Mouse (Mus musculus): ENCODE data around the gene 1700001C19Rik. TPM values are rescaled to one million over a fixed set of nuclear protein-coding genes. Genes with fewer than 3 reads are reported as not detected.

1700001C19Rik gene
- polyA plus RNA-seq, 1 experiment from 2014 or later, result 0.24 TPM

- Histone ChIP-seq H3K27ac (ENCODE audit: low read depth) (no peak overlapping the region), H3K4me3 (ENCODE audit: low read depth, low read length) (no peak overlapping the region), H3K4me2 (ENCODE audit: low read length) (no peak overlapping the region), H3K9ac (ENCODE audit: low read length) (no peak overlapping the region), H3K4me1 (replicated peaks; ENCODE audit: control insufficient read depth, insufficient read depth, low read length) (peaks cover 37% of the 10 kb centered on the region), H3K36me3 (ENCODE audit: control insufficient read depth, insufficient read depth, low read length) (no peaks in the 10 kb centered on the region), H3K27me3 (replicated peaks; ENCODE audit: control insufficient read depth, insufficient read depth, low read length) (no peaks in the 10 kb centered on the region), H3K9me3 (ENCODE audit: control insufficient read depth, low read length) (no peaks in the 10 kb centered on the region)
- no peak for ATAC-seq (replicated peaks; ENCODE audit: low FRiP score, low TSS enrichment, low read depth)
- DNase-seq (ENCODE audit: low spot score), result no peak
- WGBS, result 86% methylated on average over 11 of the region's 11 CpGs
Observed at GRCm38 (mm10) chr17:47446561-47446960, 9.4 kb upstream of the 1700001C19Rik start.

- 63% methylated on average over 9 of the region's 9 CpGs for WGBS
- Histone ChIP-seq H3K9me3 (ENCODE audit: control insufficient read depth, low read length) (no peaks in the 10 kb centered on the region), H3K4me3 (ENCODE audit: low read depth, low read length) (no peak overlapping the region), H3K36me3 (ENCODE audit: control insufficient read depth, insufficient read depth, low read length) (no peaks in the 10 kb centered on the region), H3K9ac (ENCODE audit: low read length) (no peak overlapping the region), H3K27ac (ENCODE audit: low read depth) (no peak overlapping the region), H3K4me2 (ENCODE audit: low read length) (no peak overlapping the region), H3K27me3 (replicated peaks; ENCODE audit: control insufficient read depth, insufficient read depth, low read length) (no peaks in the 10 kb centered on the region), H3K4me1 (replicated peaks; ENCODE audit: control insufficient read depth, insufficient read depth, low read length) (peaks cover 36% of the 10 kb centered on the region)
- ATAC-seq (replicated peaks; ENCODE audit: low FRiP score, low TSS enrichment, low read depth) (no peak), DNase-seq (ENCODE audit: low spot score) (no peak)
Observed at GRCm38 (mm10) chr17:47446025-47446424, 8.8 kb upstream of the 1700001C19Rik start.

- no peak overlapping the region for H3K27ac ChIP-seq (ENCODE audit: low read depth)
- H3K4me1 ChIP-seq (replicated peaks; ENCODE audit: control insufficient read depth, insufficient read depth, low read length), result peaks cover 38% of the 10 kb centered on the region
- 54% methylated on average over 11 of the region's 11 CpGs for WGBS
- no peak overlapping the region for H3K4me2 ChIP-seq (ENCODE audit: low read length)
- no peaks in the 10 kb centered on the region for H3K27me3 ChIP-seq (replicated peaks; ENCODE audit: control insufficient read depth, insufficient read depth, low read length)
- no peak overlapping the region for H3K4me3 ChIP-seq (ENCODE audit: low read depth, low read length)
- DNase-seq (ENCODE audit: low spot score) (no peak), ATAC-seq (replicated peaks; ENCODE audit: low FRiP score, low TSS enrichment, low read depth) (no peak)
- no peaks in the 10 kb centered on the region for H3K9me3 ChIP-seq (ENCODE audit: control insufficient read depth, low read length)
- H3K9ac ChIP-seq (ENCODE audit: low read length), result no peak overlapping the region
- no peaks in the 10 kb centered on the region for H3K36me3 ChIP-seq (ENCODE audit: control insufficient read depth, insufficient read depth, low read length)
Observed at GRCm38 (mm10) chr17:47445518-47445917, 8.3 kb upstream of the 1700001C19Rik start.

GRCm38 (mm10) chr17:47444113-47444512, 6.9 kb upstream of the 1700001C19Rik start:
- Histone ChIP-seq H3K9ac (ENCODE audit: low read length) (no peak overlapping the region), H3K4me3 (ENCODE audit: low read depth, low read length) (no peak overlapping the region), H3K4me2 (ENCODE audit: low read length) (no peak overlapping the region), H3K4me1 (replicated peaks; ENCODE audit: control insufficient read depth, insufficient read depth, low read length) (peaks cover 34% of the 10 kb centered on the region), H3K27me3 (replicated peaks; ENCODE audit: control insufficient read depth, insufficient read depth, low read length) (0 out of 2 replicates have a peak, but pooled peaks cover under 1% of the 10 kb centered on the region), H3K9me3 (ENCODE audit: control insufficient read depth, low read length) (no peaks in the 10 kb centered on the region), H3K27ac (ENCODE audit: low read depth) (no peak overlapping the region), H3K36me3 (ENCODE audit: control insufficient read depth, insufficient read depth, low read length) (no peaks in the 10 kb centered on the region)
- no peak for ATAC-seq (replicated peaks; ENCODE audit: low FRiP score, low TSS enrichment, low read depth)
- whole genome bisulfite sequencing, result 60% methylated on average over 6 of the region's 6 CpGs
- DNase-seq (ENCODE audit: low spot score), result no peak

- ATAC-seq (replicated peaks; ENCODE audit: low FRiP score, low TSS enrichment, low read depth) (no peak), DNase-seq (ENCODE audit: low spot score) (no peak)
- 76% methylated on average over 3 of the region's 3 CpGs for WGBS
- no peak overlapping the region for H3K27ac ChIP-seq (ENCODE audit: low read depth)
- H3K4me2 ChIP-seq (ENCODE audit: low read length), result no peak overlapping the region
- H3K9ac ChIP-seq (ENCODE audit: low read length), result no peak overlapping the region
- no peaks in the 10 kb centered on the region for H3K36me3 ChIP-seq (ENCODE audit: control insufficient read depth, insufficient read depth, low read length)
- H3K27me3 ChIP-seq (replicated peaks; ENCODE audit: control insufficient read depth, insufficient read depth, low read length), result peaks cover 7% of the 10 kb centered on the region; the same call in 1 of the 2 replicates
- no peak overlapping the region for H3K4me3 ChIP-seq (ENCODE audit: low read depth, low read length)
- H3K9me3 ChIP-seq (ENCODE audit: control insufficient read depth, low read length), result no peaks in the 10 kb centered on the region
- H3K4me1 ChIP-seq (replicated peaks; ENCODE audit: control insufficient read depth, insufficient read depth, low read length), result peaks cover 25% of the 10 kb centered on the region
Observed at GRCm38 (mm10) chr17:47442271-47442670, 5.1 kb upstream of the 1700001C19Rik start.

GRCm38 (mm10) chr17:47441296-47442051, 4.3 kb upstream of the 1700001C19Rik start:
- DNase-seq (ENCODE audit: low spot score), result no peak
- no peak overlapping the region for H3K9ac ChIP-seq (ENCODE audit: low read length)
- ATAC-seq (replicated peaks; ENCODE audit: low FRiP score, low TSS enrichment, low read depth), result no peak
- no peak overlapping the region for H3K27ac ChIP-seq (ENCODE audit: low read depth)
- H3K9me3 ChIP-seq (ENCODE audit: control insufficient read depth, low read length), result no peaks in the 10 kb centered on the region
- WGBS, result 48% methylated on average over 19 of the region's 19 CpGs
- no peak overlapping the region for H3K4me2 ChIP-seq (ENCODE audit: low read length)
- H3K4me1 ChIP-seq (replicated peaks; ENCODE audit: control insufficient read depth, insufficient read depth, low read length), result peaks cover 27% of the 10 kb centered on the region
- H3K36me3 ChIP-seq (ENCODE audit: control insufficient read depth, insufficient read depth, low read length), result no peaks in the 10 kb centered on the region
- no peak overlapping the region for H3K4me3 ChIP-seq (ENCODE audit: low read depth, low read length)
- peaks cover 15% of the 10 kb centered on the region for H3K27me3 ChIP-seq (replicated peaks; ENCODE audit: control insufficient read depth, insufficient read depth, low read length)

- ATAC-seq (replicated peaks; ENCODE audit: low FRiP score, low TSS enrichment, low read depth) (no peak), DNase-seq (ENCODE audit: low spot score) (no peak)
- WGBS, result 21% methylated on average over 9 of the region's 9 CpGs
- peaks cover 27% of the 10 kb centered on the region for H3K4me1 ChIP-seq (replicated peaks; ENCODE audit: control insufficient read depth, insufficient read depth, low read length)
- H3K9ac ChIP-seq (ENCODE audit: low read length), result no peak overlapping the region
- no peak overlapping the region for H3K4me2 ChIP-seq (ENCODE audit: low read length)
- peaks cover 21% of the 10 kb centered on the region for H3K27me3 ChIP-seq (replicated peaks; ENCODE audit: control insufficient read depth, insufficient read depth, low read length)
- H3K9me3 ChIP-seq (ENCODE audit: control insufficient read depth, low read length), result no peaks in the 10 kb centered on the region
- H3K27ac ChIP-seq (ENCODE audit: low read depth), result 0 out of 2 replicates have a peak overlapping the region, but pooled peaks have one; percentile 30
- no peaks in the 10 kb centered on the region for H3K36me3 ChIP-seq (ENCODE audit: control insufficient read depth, insufficient read depth, low read length)
- H3K4me3 ChIP-seq (ENCODE audit: low read depth, low read length), result no peak overlapping the region
Observed at GRCm38 (mm10) chr17:47440359-47440890, 3.2 kb upstream of the 1700001C19Rik start.

GRCm38 (mm10) chr17:47439396-47440028, 2.3 kb upstream of the 1700001C19Rik start:
- H3K4me2 ChIP-seq (ENCODE audit: low read length), result peak overlapping the region; percentile 70; the same call in 1 of the 2 replicates
- no peaks in the 10 kb centered on the region for H3K9me3 ChIP-seq (ENCODE audit: control insufficient read depth, low read length)
- peaks cover 21% of the 10 kb centered on the region for H3K27me3 ChIP-seq (replicated peaks; ENCODE audit: control insufficient read depth, insufficient read depth, low read length)
- peak overlapping the region; percentile 51 for H3K27ac ChIP-seq (ENCODE audit: low read depth)
- ATAC-seq (replicated peaks; ENCODE audit: low FRiP score, low TSS enrichment, low read depth), result 0 out of 2 replicates have a peak, but pooled peaks have one; percentile 18
- H3K4me1 ChIP-seq (replicated peaks; ENCODE audit: control insufficient read depth, insufficient read depth, low read length), result peaks cover 26% of the 10 kb centered on the region
- no peak overlapping the region for H3K9ac ChIP-seq (ENCODE audit: low read length)
- 45% methylated on average over 9 of the region's 9 CpGs for WGBS
- H3K36me3 ChIP-seq (ENCODE audit: control insufficient read depth, insufficient read depth, low read length), result no peaks in the 10 kb centered on the region
- peak; percentile 72 for DNase-seq (ENCODE audit: low spot score)
- H3K4me3 ChIP-seq (ENCODE audit: low read depth, low read length), result no peak overlapping the region
